Mouse (Mus musculus): ENCODE data around the gene Magi2.

GRCm38 (mm10) chr5:19932102-19932501 is 705.3 kb downstream of the Magi2 start:
- TF ChIP-seq CTCF (IDR thresholded peaks at IDR 0.05; ENCODE audit: borderline replicate concordance, control insufficient read depth, extremely low read depth, insufficient read depth, low read length, poor library complexity), result no peak
- no peak for TF ChIP-seq POLR2A (IDR thresholded peaks at IDR 0.05; ENCODE audit: control insufficient read depth, extremely low read depth, insufficient read depth, low read length, poor library complexity)

All from thymus, adult 2 months (tissue).